Mouse (Mus musculus) spleen, postnatal 10 days (tissue): ENCODE data around the gene Aagab.

Source experiments
- DNase-seq, 2 experiments: peaks; one replicate each; pipeline ENCODE4 v3.0.0; 2021 to 2022; ENCODE audit warnings: low spot score in 2 of 2

Gene Aagab

DNA sequence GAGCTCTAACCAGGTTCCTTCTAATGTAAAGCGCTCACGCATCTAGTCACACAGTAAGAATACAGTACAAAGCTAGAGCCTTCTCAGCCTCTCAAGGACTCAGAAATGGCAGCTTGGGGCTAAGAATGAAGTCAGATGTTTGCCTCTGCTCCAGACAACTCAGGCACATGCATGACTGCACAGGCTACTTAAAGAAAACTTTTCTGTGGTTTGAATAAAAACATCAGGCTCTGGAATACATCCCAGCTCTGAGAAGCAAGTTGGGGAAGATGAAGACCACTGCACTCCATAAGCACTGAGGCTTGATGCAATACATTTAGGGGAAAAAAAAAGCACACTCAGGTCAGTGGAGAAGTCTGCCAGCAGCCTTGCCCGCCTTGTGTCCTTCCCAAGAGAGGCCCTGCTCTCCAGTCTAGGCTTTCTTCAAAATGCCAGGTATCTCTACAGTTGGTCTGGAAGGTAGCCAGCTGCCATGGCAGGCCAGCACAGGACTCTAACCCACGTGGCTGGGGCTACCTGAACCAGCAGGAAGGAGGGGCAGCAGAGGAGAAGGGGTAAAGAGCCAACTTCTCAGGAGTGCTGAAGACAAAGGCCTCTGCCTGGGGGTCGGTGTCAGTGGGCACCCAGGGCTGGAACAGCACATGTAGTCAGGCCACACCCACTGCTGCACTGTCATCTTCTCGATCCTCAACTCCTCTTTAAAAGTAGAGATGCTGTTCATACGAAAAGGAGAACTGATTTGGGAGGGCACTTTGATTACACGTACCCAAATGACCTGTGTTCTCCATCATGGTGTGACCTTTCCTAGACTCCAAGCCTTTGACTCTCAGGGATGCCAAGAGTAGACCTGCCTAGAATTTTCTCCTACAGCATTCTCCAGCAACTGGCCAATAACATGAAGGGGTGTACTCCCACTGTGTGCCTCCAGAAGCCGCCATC, 45.4 kb downstream of the Aagab start:
- DNase-seq = no peak

DNA sequence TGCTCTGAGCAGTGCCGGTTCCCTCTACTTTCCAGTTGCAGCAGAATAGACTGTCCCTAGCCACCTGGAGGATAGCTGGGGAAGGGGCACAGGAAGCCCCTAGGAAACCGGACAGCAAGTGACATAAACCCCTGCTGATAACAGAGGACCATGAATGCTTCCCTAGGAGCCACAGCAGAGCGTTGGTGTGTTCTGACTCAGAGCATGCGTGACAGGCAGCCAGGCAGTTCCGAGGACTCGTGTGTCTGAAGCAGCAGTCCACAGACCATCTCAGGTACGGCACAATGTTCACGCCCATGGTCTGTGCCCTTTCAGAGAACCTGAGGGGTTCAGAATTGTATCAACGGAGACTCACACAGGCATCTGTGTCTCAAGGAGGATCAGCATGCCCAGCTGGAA, 46.1 kb downstream of the Aagab start:
- no peak for DNase-seq

DNA sequence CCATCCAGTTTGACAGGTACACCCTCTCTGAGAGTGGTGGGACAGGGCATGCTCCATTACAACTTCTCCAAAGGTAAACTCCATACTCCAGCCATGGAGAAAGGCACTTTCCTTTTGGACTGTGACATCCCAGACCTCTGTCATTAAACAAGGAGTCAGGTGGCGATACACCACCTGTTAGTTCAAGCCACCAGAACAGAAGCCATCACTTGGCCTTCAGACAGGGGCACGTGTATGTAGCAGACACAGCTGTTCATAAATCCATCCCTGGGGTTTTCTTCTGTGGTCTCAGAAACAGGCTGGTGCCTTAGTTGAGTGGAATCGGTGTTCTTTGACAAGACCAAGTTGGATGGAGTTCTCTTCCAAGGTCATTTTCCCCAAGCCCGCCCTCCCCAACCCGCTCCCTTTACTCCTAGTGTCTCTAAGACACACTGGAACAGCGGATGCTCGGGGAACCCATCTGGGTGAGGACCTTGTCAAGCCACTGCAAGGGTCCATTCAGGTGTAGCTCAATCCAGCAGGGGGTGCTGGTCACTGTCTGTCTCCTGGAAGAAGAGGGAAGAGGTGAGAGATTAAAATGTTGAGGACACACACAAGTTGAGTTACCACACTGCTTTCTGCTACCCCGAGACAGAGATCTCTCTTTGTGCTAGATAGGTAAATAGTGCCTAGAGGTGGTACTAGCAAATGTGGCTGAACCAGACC, 47.5 kb downstream of the Aagab start:
- DNase-seq = peak in 1 of 2 experiments; percentile 64

DNA sequence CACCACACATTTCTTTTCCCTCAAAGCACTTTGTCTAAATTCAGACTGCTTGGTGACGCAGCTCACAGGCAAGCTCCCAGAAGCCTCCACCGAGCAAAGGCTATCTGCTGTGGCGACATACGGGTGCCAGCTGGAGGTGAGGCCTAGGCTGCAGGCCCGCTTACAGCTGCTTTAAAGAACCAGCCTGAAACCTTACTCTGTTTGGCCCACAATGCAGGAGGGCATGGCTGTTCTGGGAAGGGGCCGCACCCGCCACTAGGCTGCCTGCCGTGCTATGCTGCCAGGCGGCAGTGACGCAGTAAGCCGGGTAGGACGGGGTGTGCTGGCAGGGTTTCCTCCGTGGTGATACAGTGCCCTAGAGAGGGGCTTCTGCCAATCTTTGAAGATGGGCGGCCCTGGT, 48.4 kb downstream of the Aagab start:
- no peak for DNase-seq

DNA sequence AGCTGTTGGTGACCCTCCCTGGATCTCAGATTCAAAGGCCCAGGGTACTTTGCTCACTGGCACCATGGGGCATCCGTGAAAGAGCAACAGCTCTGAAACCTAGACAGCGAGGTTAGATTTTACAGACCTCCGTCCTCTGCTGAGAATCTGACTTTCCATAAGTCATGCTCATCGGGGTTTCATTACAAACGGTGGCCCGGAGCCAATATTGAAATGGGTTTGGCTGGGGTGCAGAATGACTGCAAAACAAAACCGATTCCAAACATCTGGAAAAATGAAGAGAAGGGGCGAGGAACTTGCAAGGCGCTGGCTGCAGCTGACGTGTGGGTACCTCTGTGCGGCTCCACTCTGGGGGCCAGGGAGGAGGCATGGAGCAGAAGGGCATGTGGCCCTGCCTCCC, 49.1 kb downstream of the Aagab start:
- DNase-seq = no peak

DNA sequence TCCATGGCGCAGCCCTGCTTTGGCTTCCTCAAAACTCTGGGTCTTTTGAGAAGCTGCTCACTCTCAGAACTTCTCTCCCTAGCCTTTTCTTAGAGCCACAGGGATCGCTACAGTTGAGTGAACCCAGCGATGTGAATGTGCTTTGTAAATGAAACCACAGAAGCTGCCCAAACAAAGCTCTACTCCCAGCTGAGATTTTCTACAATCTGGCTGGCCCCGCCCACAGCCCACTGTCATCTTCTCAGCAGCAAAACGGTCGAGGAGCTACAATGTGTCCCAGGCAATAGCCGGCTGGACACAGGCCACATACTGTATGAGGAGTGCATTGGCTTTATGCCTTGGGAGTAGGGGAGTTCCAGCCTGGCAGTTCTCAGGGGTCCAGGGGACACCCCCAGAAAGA, 51.2 kb downstream of the Aagab start:
- DNase-seq = no peak

DNA sequence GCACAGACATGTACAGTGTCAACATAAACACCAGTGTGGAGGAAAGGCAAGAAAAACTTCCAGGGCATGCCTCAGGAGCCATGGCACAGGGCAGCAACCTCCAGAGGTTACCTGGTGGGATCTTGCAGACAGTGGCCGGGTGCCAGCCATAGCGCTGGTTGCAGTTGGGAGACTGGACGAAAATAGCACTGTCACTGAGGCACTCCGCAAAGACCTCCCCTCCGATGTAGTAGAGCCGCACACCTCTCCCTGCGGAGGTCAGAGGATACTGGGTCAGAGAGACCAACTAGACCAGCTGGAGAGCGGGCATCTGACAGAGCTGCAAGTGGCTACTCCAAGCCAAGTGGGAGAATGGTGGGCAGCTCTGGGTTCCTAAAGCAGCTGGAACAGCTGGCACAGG, 52.1 kb downstream of the Aagab start:
- DNase-seq = no peak

DNA sequence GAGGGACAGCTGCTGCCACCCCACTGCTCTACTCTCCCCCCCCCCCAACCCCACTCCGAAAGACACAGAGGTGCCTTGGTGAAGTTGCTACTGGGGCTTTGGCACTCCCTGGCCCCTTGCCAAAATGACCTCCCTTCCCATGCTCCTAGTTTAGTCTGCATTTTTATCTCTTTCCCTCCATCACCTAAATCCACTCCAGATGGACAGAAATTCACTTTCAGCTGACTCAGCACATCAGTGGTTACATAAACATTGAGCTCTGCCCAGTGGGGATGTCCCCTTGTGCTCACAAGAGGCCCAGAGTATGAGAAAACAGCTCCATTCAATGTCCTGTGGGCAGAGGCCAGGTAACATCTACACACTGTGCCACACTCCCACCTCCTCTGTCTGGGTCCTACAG, 52.6 kb downstream of the Aagab start:
- no peak for DNase-seq

DNA sequence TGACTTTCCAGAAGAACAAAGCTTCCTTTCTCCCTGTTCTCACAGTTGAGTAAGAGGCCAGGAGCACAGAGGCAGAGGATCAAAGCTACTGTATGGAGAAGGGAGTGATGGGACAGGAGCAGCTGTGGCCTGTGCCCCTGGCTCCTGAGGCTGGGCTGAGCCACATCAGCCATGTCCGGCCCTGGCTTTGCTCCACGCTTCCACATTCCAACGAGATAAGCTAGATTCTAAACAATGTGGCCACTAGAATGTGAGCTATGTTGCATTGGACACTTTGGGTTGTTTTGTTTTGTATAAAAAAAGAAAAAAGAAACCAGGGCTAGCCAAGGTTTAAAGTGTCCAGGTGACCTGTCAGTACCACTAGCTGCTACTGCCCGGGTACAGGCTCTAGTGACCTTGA, 54.7 kb downstream of the Aagab start:
- DNase-seq = no peak

DNA sequence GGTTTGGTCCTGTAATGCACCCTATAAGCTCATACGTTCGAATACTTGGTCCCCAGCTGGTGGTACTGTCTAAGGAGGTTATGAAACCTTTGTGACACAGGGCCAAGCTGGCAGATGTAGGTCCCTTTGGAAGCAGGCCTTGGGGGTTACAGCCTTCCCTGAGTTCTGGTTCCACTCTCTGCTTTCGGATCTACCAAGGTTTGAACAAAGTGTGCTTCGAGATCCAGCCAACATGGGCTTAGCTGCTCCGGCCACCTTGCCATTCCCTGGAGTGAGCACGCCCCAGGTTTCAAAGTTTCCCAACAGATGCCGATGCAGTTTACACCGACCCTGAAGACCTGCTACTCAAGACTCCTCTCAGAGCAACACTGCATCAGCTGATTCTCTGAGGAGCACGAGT, 56.0 kb downstream of the Aagab start:
- no peak for DNase-seq

DNA sequence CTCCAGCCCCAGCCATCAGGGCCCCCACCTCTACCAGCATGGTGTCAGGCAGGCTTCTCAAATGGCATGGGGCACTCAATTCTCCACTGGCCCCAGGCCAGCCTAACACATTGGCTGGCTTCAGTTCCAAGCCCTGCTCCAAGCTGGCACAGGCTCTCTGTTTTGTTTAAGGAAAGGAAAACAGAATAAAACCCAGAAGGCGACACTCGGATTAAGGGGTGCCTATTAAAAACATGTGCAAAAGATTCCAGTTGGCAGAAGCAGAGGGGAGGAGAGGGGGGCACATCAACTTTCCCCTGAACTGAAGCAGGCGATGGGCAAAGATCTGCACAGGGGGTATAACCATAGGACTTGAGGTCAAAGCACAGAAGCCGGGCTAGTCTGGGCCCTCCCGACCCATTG, 56.5 kb downstream of the Aagab start:
- no peak for DNase-seq

DNA sequence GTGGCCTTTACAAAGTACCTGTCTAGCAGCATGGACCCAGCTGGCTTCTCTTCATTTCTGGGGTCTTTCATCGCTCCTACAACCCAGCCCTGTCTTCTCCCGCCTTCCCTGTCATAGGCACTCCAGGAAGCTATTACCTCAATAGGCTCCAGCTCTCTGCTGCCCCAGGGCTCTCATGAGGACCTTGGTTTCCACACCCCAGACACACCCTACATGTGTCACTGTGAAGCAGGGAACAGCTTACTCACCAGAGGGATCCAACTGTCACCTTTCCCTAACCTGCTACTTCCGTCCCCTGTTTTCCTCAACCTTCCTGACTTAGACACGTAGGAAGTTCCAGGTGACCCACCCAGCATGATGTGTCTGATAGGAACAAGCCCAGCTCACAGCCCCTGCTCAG, 57.6 kb downstream of the Aagab start:
- DNase-seq = no peak

DNA sequence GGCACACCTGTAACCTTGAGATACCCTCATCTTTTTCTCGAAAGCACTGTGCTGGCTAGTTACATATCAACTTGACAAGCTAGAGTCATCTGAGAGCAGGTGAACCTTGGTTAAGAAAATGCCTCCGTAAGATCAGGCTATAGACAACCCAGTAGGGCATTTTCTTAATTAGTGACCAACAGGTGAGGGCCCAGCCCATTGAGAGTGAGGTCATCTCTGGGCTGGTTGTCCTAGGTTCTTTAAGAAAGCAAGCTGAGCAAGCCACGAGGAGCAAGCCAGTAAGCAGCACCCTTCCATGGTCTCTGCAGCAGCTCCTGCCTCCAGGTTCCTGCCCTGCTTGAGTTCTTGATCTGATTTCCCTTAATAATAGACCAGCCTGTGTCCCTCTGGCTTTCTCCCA, 58.2 kb downstream of the Aagab start:
- DNase-seq = no peak

DNA sequence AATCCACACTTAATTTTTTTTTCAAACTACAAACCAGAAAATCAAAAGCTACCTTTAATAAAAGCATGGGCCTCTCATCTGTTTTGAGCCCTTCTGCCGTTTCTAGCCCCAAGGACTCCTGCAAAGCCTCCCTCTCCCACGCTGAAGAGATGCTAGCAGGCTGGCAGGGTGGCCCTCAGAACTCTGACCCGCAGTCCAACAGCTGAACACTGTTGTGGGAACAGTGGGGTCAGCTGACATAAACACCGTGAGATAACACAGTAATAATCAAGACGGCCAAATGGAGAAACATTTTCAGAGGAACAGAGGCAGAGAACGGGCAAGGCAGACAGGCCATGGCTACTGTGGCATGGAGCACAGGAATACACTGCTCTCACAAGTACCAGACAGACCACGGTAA, 60.3 kb downstream of the Aagab start:
- DNase-seq = no peak

DNA sequence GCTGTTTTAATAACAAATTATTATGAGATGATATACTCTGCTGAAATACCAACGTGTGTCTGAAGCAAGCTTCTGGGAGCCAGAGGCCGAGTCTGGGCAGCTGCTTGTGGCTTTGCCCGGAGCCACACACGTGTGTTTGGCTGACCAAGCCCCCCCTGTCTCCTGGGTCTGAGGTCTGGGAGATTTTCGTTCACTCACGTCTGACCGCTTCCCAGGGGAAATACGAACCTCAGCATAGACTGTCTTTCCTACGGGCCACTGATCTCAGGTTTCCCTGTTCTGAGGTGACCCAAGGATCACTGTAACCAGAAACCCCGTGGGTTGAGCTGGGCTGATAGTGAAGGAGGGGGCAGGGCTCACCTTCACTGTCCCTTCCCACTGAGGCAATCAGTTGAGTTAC, 60.8 kb downstream of the Aagab start:
- no peak for DNase-seq

DNA sequence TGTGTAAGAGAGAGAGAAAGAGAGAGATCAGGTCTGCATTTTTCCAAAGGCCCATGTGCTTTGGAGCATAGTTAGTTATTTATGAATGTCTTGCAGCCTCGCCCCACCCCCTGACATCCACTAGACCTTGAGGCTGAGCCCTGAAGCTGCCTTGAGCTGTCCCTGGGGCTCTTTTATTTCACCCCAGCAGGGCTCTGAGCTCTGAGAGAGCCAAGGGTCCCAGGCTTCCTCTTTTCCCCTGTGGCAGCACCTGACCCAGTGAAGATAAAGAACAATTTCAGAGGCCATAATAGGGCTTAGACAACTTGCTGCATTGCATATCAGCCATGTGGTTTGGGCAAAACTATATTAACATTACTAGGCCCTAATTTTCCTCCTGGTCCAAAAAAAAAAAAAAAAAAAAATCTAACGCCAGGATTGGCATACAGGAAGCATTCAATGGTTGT, 61.9 kb downstream of the Aagab start:
- no peak for DNase-seq

DNA sequence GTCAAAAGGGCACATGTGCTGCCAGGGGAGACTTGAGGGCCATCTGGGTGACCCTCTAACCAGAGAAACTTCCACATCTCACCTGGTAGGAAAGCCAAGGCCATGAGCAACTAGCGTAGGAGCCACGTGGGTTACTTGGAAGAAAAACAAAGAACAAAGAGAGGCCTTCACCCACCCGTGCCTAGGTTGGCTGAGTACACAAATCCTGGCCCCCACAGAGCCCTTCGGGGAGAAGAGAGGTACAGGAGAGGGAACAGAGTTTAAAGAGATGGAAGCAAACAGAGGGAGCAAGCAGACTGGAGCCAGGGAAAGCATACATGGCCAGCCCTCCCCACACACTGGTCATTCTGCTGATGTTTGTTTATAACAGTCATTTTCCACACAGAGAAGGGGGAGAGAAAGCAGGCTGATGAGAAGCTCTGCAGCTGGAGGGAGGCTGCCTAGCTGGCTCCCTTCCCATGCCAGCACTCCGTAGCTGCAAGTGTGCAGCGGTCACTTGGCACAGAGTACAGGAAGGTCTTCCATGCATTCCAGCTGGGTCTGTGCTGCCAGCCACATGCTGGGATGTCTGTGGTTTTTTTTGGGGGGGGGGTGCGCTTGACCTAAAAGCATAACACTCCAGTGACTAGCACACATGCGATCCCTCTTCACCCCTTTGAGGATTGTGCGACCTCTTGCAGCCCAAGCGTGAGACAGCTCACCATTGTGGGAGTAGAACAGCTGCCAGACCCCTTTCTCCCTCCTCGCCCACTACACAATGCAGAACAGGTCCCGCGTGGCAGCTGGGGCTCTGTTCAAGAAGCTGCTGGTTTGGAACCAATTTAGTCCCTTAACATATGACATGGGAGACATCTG, 62.6 kb downstream of the Aagab start:
- no peak for DNase-seq

DNA sequence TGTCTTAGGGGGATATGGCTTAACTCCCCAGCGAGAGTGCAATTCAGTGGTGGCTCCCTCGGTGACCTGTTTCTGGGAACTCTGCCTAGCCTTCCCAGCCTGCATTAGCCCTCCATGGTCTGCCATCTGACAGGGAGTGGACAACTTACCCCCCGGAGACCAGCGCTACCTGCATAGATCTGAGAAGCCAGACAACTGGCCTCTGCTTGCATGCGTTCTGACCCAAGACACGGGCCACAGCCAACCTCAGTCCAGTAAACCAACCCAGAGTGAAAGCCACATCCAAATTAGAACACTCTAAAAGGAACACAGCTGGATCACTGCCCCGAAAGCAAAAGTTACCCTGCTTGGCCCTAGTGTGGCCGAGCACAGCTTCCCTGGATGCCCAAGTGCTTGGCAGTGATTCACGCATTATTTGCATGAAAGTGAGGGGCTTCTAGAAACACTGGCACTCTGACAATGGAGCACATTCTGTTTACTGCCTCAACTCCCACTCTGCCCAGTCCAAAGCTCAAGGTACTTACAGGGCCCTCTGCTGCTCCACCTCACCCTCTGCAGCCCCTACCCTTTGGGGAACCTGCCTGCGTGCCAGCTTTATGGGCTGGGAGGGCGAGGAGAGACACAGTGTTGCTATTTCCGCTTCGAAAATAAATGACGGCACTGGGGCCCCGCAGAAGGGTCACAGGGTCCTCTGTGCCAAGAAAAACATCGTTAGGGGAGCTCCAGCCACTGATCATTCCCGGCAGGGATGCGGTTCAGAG, 64.3 kb downstream of the Aagab start:
- DNase-seq = no peak

DNA sequence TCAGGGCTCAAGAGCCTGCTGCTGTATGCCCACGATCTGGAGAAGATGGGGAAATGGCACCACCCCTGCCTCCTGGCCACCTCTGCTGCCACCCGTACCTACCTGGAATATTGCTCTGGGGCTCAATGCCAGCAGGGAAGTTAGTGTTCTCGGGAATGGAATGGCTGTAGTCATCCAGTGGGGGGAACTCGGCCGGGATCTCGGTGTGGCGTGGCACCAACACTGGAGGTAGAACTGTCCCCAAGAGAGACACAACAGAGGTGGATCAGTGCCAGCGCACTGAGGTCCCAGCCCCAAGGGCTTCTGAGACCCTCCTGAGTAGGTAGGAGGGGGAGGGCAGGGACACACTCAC, 64.9 kb downstream of the Aagab start:
- no peak for DNase-seq

DNA sequence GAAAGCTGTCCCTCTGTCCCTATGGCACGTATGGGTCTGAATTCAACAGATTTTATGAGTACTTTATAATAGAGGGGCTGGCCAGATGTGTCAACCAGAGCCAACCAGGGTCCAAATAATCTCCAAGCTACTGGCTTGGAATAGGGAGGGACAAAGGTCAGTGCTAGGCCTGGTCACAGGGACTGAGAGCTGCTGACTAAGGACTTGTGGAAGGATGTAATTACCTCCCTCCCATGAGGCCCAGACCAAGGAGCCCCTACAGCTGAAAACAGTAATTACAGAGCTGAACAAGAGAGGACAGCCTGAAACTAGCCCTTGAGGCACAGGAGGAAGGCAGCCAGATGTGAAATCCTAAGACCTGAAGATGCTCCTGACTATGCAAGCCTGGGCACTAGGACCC, 66.2 kb downstream of the Aagab start:
- no peak for DNase-seq

DNA sequence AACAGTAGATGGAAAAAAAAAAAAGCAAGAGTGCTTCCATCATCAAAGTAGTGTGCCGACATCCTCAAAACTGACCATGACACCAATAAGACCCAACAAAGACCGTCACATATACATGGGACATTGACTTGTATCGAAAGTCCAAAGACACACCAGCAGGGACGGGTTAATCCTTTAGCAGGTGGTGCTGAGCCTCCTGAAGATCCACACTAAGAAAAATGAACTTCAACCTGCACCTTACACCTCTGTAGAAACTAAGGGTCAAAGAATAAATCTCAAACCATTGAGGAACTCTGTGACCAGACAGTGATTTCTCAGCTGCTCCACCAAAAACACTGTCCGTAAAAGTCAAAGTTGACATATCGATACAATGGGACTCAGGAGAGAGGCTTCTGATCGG, 67.4 kb downstream of the Aagab start:
- DNase-seq = no peak
